Mouse (Mus musculus): ENCODE measurements at regions not wholly inside any gene's neighbourhood (a gene's known extent, or its start where the extent isn't known, plus 50 kb on each side); places are given as distances from the start of the nearest gene placed in this dataset.
"Not testable (repeated sequence)": the region's sequence is repeated elsewhere in the genome, so short reads cannot be mapped to it uniquely, and the experiment has no call there.

GRCm38 (mm10) chr6:60445591-60445990, 384.1 kb downstream of the Snca start:
- DNase-seq (ENCODE audit: low read depth, low spot score), result peak; percentile 47

GRCm38 (mm10) chr6:60441952-60442351, 387.7 kb downstream of the Snca start:
- DNase-seq (ENCODE audit: low read depth, low spot score), result peak; percentile 74

GRCm38 (mm10) chr6:60411669-60412068, 418.0 kb downstream of the Snca start:
- DNase-seq (ENCODE audit: low read depth, low spot score), result no peak

GRCm38 (mm10) chr6:60411239-60411638, 418.4 kb downstream of the Snca start:
- DNase-seq (ENCODE audit: low read depth, low spot score), result no peak

GRCm38 (mm10) chr6:60410051-60410785, 419.4 kb downstream of the Snca start:
- DNase-seq (ENCODE audit: low read depth, low spot score), result no peak

GRCm38 (mm10) chr6:60409094-60409493, 420.6 kb downstream of the Snca start:
- no peak for DNase-seq (ENCODE audit: low read depth, low spot score)

- no peak for DNase-seq (ENCODE audit: low read depth, low spot score)
These were observed 422.8 kb downstream of the Snca start for GRCm38 (mm10) chr6:60406861-60407260.

- DNase-seq (ENCODE audit: low read depth, low spot score), result not testable (repeated sequence)
These were observed 465.7 kb downstream of the Snca start for GRCm38 (mm10) chr6:60363931-60364330.

- no peak for DNase-seq (ENCODE audit: low read depth, low spot score)
These were observed 484.2 kb downstream of the Snca start for GRCm38 (mm10) chr6:60345448-60345847.

Measured in telencephalon, adult 2 months (tissue).